Mouse (Mus musculus) MEL (cell line): Measurements from ENCODE around the gene Sh3rf1. TPM values are rescaled to one million over a fixed set of nuclear protein-coding genes. Genes with fewer than 3 reads are reported as not detected.

Source experiments
- DNase-seq: peaks from one replicate; pipeline ENCODE4 v3.0.0; 2011; ENCODE audit warnings: low read depth, low spot score
- H3K27ac ChIP-seq: 2 replicates; pipeline ENCODE4 v1.5.1; 2012; ENCODE audit warnings: low read depth, mild to moderate bottlenecking, control low read depth, low read length, moderate library complexity; ENCODE audit not compliant: control insufficient read depth
- H3K27me3 ChIP-seq, 2 experiments: fragments of 150-350 bp in 1 of 2; sonication (generic) in 1 of 2; 2 replicates each; pipeline ENCODE4 v1.6.1; 2012; ENCODE audit warnings: low read length in 2 of 2, mild to moderate bottlenecking in 2 of 2, improper control_type of control experiment in 1 of 2, moderate library complexity in 1 of 2; ENCODE audit not compliant: insufficient read depth in 2 of 2, control insufficient read depth in 1 of 2
- H3K36me3 ChIP-seq, 2 experiments: 2 replicates each; pipeline ENCODE4 v1.6.1; 2012 to 2014; ENCODE audit warnings: low read length in 2 of 2, improper control_type of control experiment in 1 of 2, inconsistent platforms in 1 of 2, mild to moderate bottlenecking in 1 of 2; ENCODE audit not compliant: insufficient read depth in 2 of 2, control insufficient read depth in 1 of 2
- H3K4me1 ChIP-seq, 2 experiments: fragments of 150-350 bp in 1 of 2; sonication (generic) in 1 of 2; 2 replicates each; pipeline ENCODE4 v1.6.1; 2012; ENCODE audit warnings: low read length in 2 of 2, improper control_type of control experiment in 1 of 2, mild to moderate bottlenecking in 1 of 2; ENCODE audit not compliant: insufficient read depth in 2 of 2, control insufficient read depth in 1 of 2
- H3K4me3 ChIP-seq, 2 experiments: fragments of 150-350 bp in 1 of 2; sonication (generic) in 1 of 2; 2 replicates each; pipeline ENCODE4 v1.5.1; 2012; ENCODE audit warnings: low read depth in 2 of 2, low read length in 2 of 2, mild to moderate bottlenecking in 2 of 2, moderate library complexity in 2 of 2, control low read depth in 1 of 2, improper control_type of control experiment in 1 of 2; ENCODE audit not compliant: control insufficient read depth in 1 of 2, insufficient read depth in 1 of 2
- H3K79me2 ChIP-seq: 2 replicates; pipeline ENCODE4 v1.6.1; 2012; ENCODE audit warnings: mild to moderate bottlenecking, low read length, moderate library complexity; ENCODE audit not compliant: control insufficient read depth, poor library complexity, insufficient read depth
- H3K9ac ChIP-seq: 2 replicates; pipeline ENCODE4 v1.6.1; 2012; ENCODE audit warnings: low read depth, mild to moderate bottlenecking, control low read depth, low read length, moderate library complexity; ENCODE audit not compliant: control insufficient read depth, poor library complexity, severe bottlenecking
- H3K9me3 ChIP-seq: fragments of 150-350 bp; sonication (generic); replicated peaks from 2 replicates; pipeline ENCODE4 v1.6.1; 2012; ENCODE audit warnings: mild to moderate bottlenecking, low read length, improper control_type of control experiment, moderate library complexity; ENCODE audit not compliant: insufficient read depth
- BHLHE40 ChIP-seq: IDR thresholded peaks from 2 replicates; pipeline ENCODE4 v1.6.1; 2012; ENCODE audit warnings: low read depth, mild to moderate bottlenecking, inconsistent platforms, low read length, improper control_type of control experiment, borderline replicate concordance
- E2F4 ChIP-seq: IDR thresholded peaks from 2 replicates; pipeline ENCODE4 v1.6.1; 2011; ENCODE audit warnings: low read depth, low read length, improper control_type of control experiment, borderline replicate concordance
- EP300 ChIP-seq, 2 experiments: IDR thresholded peaks; 2 replicates each; pipeline ENCODE4 v1.6.1; 2011; ENCODE audit warnings: improper control_type of control experiment in 2 of 2, low read length in 2 of 2, low read depth in 1 of 2, mild to moderate bottlenecking in 1 of 2
- HCFC1 ChIP-seq: IDR thresholded peaks from 2 replicates; pipeline ENCODE4 v1.6.1; 2012; ENCODE audit warnings: low read depth, mild to moderate bottlenecking, inconsistent platforms, low read length, improper control_type of control experiment, moderate library complexity
- JUND ChIP-seq: IDR thresholded peaks from 2 replicates; pipeline ENCODE4 v1.6.1; 2011; ENCODE audit warnings: low read depth, mild to moderate bottlenecking, improper control_type of control experiment, low read length
- MAZ ChIP-seq: IDR thresholded peaks from 2 replicates; pipeline ENCODE4 v1.6.1; 2012; ENCODE audit warnings: low read depth, mild to moderate bottlenecking, inconsistent platforms, low read length, improper control_type of control experiment
- MEF2A ChIP-seq: IDR thresholded peaks from 2 replicates; pipeline ENCODE4 v1.6.1; 2014; ENCODE audit warnings: low read depth, mild to moderate bottlenecking, inconsistent platforms, low read length, improper control_type of control experiment; ENCODE audit not compliant: poor library complexity, insufficient replicate concordance, severe bottlenecking; ENCODE audit errors: extremely low read depth
- NELFE ChIP-seq: IDR thresholded peaks from 2 replicates; pipeline ENCODE4 v1.6.1; 2011; ENCODE audit warnings: low read depth, low read length, improper control_type of control experiment
- NRF1 ChIP-seq: IDR thresholded peaks from 2 replicates; pipeline ENCODE4 v1.6.1; 2014; ENCODE audit warnings: low read depth, mild to moderate bottlenecking, inconsistent platforms, low read length, improper control_type of control experiment, moderate library complexity; ENCODE audit not compliant: poor library complexity, insufficient read depth, severe bottlenecking
- POLR2A ChIP-seq, 2 experiments: IDR thresholded peaks; 2 replicates each; pipeline ENCODE4 v1.6.1; 2011 to 2012; ENCODE audit warnings: low read length in 2 of 2, mild to moderate bottlenecking in 2 of 2, control low read depth in 1 of 2, improper control_type of control experiment in 1 of 2, low read depth in 1 of 2, moderate library complexity in 1 of 2; ENCODE audit not compliant: control insufficient read depth in 1 of 2, insufficient read depth in 1 of 2, poor library complexity in 1 of 2
- POLR2AphosphoS5 ChIP-seq: IDR thresholded peaks from 2 replicates; pipeline ENCODE4 v1.6.1; 2012; ENCODE audit warnings: low read depth, borderline replicate concordance, mild to moderate bottlenecking, inconsistent platforms, low read length, moderate library complexity, mixed read lengths
- RAD21 ChIP-seq: IDR thresholded peaks from 2 replicates; pipeline ENCODE4 v1.6.1; 2011; ENCODE audit warnings: mild to moderate bottlenecking, low read depth, low read length, improper control_type of control experiment
- RCOR1 ChIP-seq: IDR thresholded peaks from 2 replicates; pipeline ENCODE4 v1.6.1; 2012; ENCODE audit warnings: low read depth, mild to moderate bottlenecking, inconsistent platforms, low read length, improper control_type of control experiment
- TAL1 ChIP-seq: IDR thresholded peaks from 2 replicates; pipeline ENCODE4 v1.6.1; 2012; ENCODE audit warnings: mild to moderate bottlenecking, inconsistent platforms, low read length, moderate library complexity, mixed read lengths
- ZMIZ1 ChIP-seq: IDR thresholded peaks from 2 replicates; pipeline ENCODE4 v1.6.1; 2012; ENCODE audit warnings: low read depth, mild to moderate bottlenecking, inconsistent platforms, low read length, improper control_type of control experiment, moderate library complexity
- ZNF384 ChIP-seq: IDR thresholded peaks from 2 replicates; pipeline ENCODE4 v1.6.1; 2012; ENCODE audit warnings: low read depth, mild to moderate bottlenecking, inconsistent platforms, low read length, improper control_type of control experiment
- polyA plus RNA-seq, 2 experiments: library from polyadenylated mRNA; stranded (reverse) in 1 of 2; unstranded in 1 of 2; fragments of >175 nt in 1 of 2; fragments of >200 nt in 1 of 2; gene quantifications; 2 replicates each; pipeline versions ENCODE4 v1.2.1 to v1.2.4; 2012; ENCODE audit warnings: low replicate concordance in 2 of 2, low read depth in 1 of 2; ENCODE audit not compliant: insufficient read length in 2 of 2, insufficient read depth in 1 of 2, missing spikeins in 1 of 2
- total RNA-seq: library from RNA; depleted of rRNA; stranded (reverse); fragments of 300-350 nt; gene quantifications from 2 replicates; pipeline ENCODE4 v1.2.3, GENCODE M21; 2012

Gene Sh3rf1
- total and polyA plus RNA-seq, 3 experiments, result 1.5 to 5.9 TPM; not detected in 1

DNA sequence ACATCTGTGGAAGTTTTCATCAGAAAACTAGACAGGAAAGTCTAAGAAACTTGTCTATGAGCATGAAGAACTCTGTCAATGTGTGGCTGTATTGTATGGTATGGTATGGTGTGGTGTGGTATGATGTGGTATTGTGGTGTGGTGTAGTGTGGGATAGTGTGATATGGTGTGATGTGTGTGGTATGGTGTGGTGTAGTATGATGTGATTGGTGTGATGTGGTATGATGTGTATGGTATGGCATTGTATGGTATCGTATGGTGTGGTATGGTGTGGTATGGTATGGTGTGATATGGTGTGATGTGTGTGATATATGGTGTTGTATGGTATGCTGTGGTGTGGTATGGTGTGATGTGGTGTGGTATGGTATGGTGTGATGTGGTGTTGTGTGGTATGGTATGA is 43.4 kb downstream of the Sh3rf1 start:
- Histone ChIP-seq H3K79me2 (no peaks in the 10 kb centered on the region), H3K4me3 (no peak overlapping the region), H3K9ac (no peak overlapping the region), H3K27me3 (no peaks in the 10 kb centered on the region), H3K36me3 (no peaks in the 10 kb centered on the region), H3K27ac (no peak overlapping the region), H3K9me3 (no peaks in the 10 kb centered on the region), H3K4me1 (no peaks in the 10 kb centered on the region)
- DNase-seq, result no peak
- TF ChIP-seq ZMIZ1 (no peak), MAZ (no peak), POLR2AphosphoS5 (0 out of 2 replicates have a peak, but pooled peaks have one; percentile 45), NELFE (no peak), MEF2A (no peak), E2F4 (no peak)

DNA sequence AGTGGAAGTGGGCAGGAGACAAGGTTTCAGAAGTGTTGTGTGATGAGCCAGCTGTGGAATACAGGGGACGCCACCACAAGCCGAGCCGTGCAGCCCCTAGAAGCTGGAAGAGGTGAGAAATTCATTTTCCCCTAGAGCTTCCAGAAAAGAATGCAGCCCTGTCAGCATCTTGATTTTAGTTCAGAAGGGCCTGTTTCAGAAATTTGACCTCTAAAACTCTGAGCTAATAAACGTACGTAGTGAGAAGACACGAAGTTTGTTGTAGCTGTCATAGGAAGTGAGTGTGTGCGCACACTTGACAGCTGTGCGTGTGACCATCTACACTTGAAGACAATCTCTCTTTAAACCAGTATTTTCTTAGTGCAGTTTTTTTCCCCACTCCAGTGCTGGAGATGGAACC is 44.0 kb downstream of the Sh3rf1 start:
- H3K4me1 ChIP-seq, result no peaks in the 10 kb centered on the region
- H3K27ac ChIP-seq, result no peak overlapping the region
- TF ChIP-seq NRF1 (no peak), BHLHE40 (no peak), NELFE (no peak), RAD21 (no peak), HCFC1 (no peak), RCOR1 (no peak), TAL1 (no peak), ZNF384 (no peak), POLR2A (IDR thresholded peaks at IDR 0.05; ENCODE audit: control insufficient read depth in 1 of 2, insufficient read depth in 1 of 2, low read depth in 1 of 2, low read length in 2 of 2, poor library complexity in 1 of 2) (no peak), POLR2AphosphoS5 (no peak), JUND (no peak), EP300 (IDR thresholded peaks at IDR 0.05; ENCODE audit: low read depth in 1 of 2, low read length in 2 of 2) (no peak)
- no peak overlapping the region for H3K4me3 ChIP-seq
- no peaks in the 10 kb centered on the region for H3K79me2 ChIP-seq
- DNase-seq, result no peak
- no peak overlapping the region for H3K9ac ChIP-seq
- H3K36me3 ChIP-seq, result no peaks in the 10 kb centered on the region
- H3K27me3 ChIP-seq, result no peaks in the 10 kb centered on the region
- no peaks in the 10 kb centered on the region for H3K9me3 ChIP-seq
